Mouse (Mus musculus) CH12.LX (cell line): ENCODE measurements around the gene Traf5. TPM values are rescaled to one million over a fixed set of nuclear protein-coding genes. Genes with fewer than 3 reads are reported as not detected.

Experiments used
- DNase-seq: peaks from one replicate; pipeline ENCODE4 v3.0.0-alpha.2; 2013; ENCODE audit errors: extremely low read depth
- H3K27ac ChIP-seq: 2 replicates; pipeline ENCODE4 v1.5.1; 2012; ENCODE audit warnings: low read depth, mild to moderate bottlenecking, control low read depth, moderate library complexity; ENCODE audit not compliant: insufficient read depth
- H3K27me3 ChIP-seq: replicated peaks from 2 replicates; pipeline ENCODE3; 2012; ENCODE audit warnings: inconsistent platforms
- H3K36me3 ChIP-seq, 2 experiments: replicated peaks in 1 of 2; 2 replicates each; pipeline versions ENCODE3 to v1.6.1; 2012; ENCODE audit warnings: inconsistent platforms in 1 of 2, low read length in 1 of 2, mild to moderate bottlenecking in 1 of 2, mixed read lengths in 1 of 2, moderate library complexity in 1 of 2; ENCODE audit not compliant: control insufficient read depth in 1 of 2, insufficient read depth in 1 of 2
- H3K4me1 ChIP-seq, 2 experiments: 2 replicates each; pipeline ENCODE4 v1.6.1; 2012; ENCODE audit warnings: inconsistent platforms in 1 of 2, moderate library complexity in 1 of 2; ENCODE audit not compliant: insufficient read depth in 2 of 2, control insufficient read depth in 1 of 2
- H3K4me2 ChIP-seq: 2 replicates; pipeline ENCODE4 v1.6.1; 2012; ENCODE audit warnings: low read depth, mild to moderate bottlenecking, control low read depth; ENCODE audit not compliant: poor library complexity, insufficient read depth, severe bottlenecking
- H3K4me3 ChIP-seq, 3 experiments: fragments of 150-350 bp in 1 of 3; sonication (generic) in 1 of 3; replicated peaks in 1 of 3; 2 replicates each; pipeline versions ENCODE3 to v1.5.1; 2011 to 2012; ENCODE audit warnings: low read depth in 2 of 3, low read length in 2 of 3, mild to moderate bottlenecking in 2 of 3, moderate library complexity in 2 of 3, control low read depth in 1 of 3, improper control_type of control experiment in 1 of 3, inconsistent platforms in 1 of 3, mixed read lengths in 1 of 3; ENCODE audit not compliant: poor library complexity in 1 of 3
- H3K79me2 ChIP-seq: replicated peaks from 2 replicates; pipeline ENCODE4 v1.6.1; 2012; ENCODE audit warnings: mild to moderate bottlenecking, moderate library complexity; ENCODE audit not compliant: control insufficient read depth, poor library complexity, insufficient read depth, severe bottlenecking; ENCODE audit errors: extremely low read depth
- H3K9ac ChIP-seq: 2 replicates; pipeline ENCODE4 v1.6.1; 2012; ENCODE audit warnings: low read depth, mild to moderate bottlenecking, control low read depth, moderate library complexity; ENCODE audit not compliant: insufficient read depth
- H3K9me3 ChIP-seq: replicated peaks from 2 replicates; pipeline ENCODE3; 2012; ENCODE audit warnings: low read length, inconsistent platforms, mixed read lengths
- CHD1 ChIP-seq: IDR thresholded peaks from 2 replicates; pipeline ENCODE4 v1.6.1; 2012; ENCODE audit warnings: low read depth, low read length, improper control_type of control experiment, inconsistent platforms
- CHD2 ChIP-seq: IDR thresholded peaks from 2 replicates; pipeline ENCODE4 v1.6.1; 2011; ENCODE audit warnings: low read length, improper control_type of control experiment
- E2F4 ChIP-seq: IDR thresholded peaks from 2 replicates; pipeline ENCODE4 v1.6.1; 2011; ENCODE audit warnings: low read depth, low read length, improper control_type of control experiment; ENCODE audit not compliant: insufficient replicate concordance
- EP300 ChIP-seq: IDR thresholded peaks from 2 replicates; pipeline ENCODE4 v1.6.1; 2011; ENCODE audit warnings: low read length, improper control_type of control experiment
- HCFC1 ChIP-seq: IDR thresholded peaks from 2 replicates; pipeline ENCODE4 v1.6.1; 2012; ENCODE audit warnings: low read depth, mild to moderate bottlenecking, inconsistent platforms, low read length, improper control_type of control experiment
- JUND ChIP-seq: conservative IDR thresholded peaks from 2 replicates; pipeline ENCODE4 v1.6.1; 2011; ENCODE audit warnings: low read depth, low read length, improper control_type of control experiment
- MAX ChIP-seq: IDR thresholded peaks from 2 replicates; pipeline ENCODE4 v1.6.1; 2011; ENCODE audit warnings: low read length, improper control_type of control experiment
- MAZ ChIP-seq: IDR thresholded peaks from 2 replicates; pipeline ENCODE4 v1.6.1; 2012; ENCODE audit warnings: low read depth, mild to moderate bottlenecking, inconsistent platforms, low read length, improper control_type of control experiment, moderate library complexity
- MEF2A ChIP-seq: IDR thresholded peaks from 2 replicates; pipeline ENCODE4 v1.6.1; 2014; ENCODE audit warnings: low read depth, mild to moderate bottlenecking, inconsistent platforms, low read length, improper control_type of control experiment, borderline replicate concordance
- MYC ChIP-seq: IDR thresholded peaks from 2 replicates; pipeline ENCODE4 v1.6.1; 2011; ENCODE audit warnings: low read depth, mild to moderate bottlenecking, improper control_type of control experiment, low read length
- NELFE ChIP-seq: IDR thresholded peaks from 2 replicates; pipeline ENCODE4 v1.6.1; 2011; ENCODE audit warnings: low read depth, low read length, improper control_type of control experiment
- TBP ChIP-seq: conservative IDR thresholded peaks from 2 replicates; pipeline ENCODE4 v1.6.1; 2011; ENCODE audit warnings: low read depth, low read length, improper control_type of control experiment
- UBTF ChIP-seq: IDR thresholded peaks from 2 replicates; pipeline ENCODE4 v1.6.1; 2012; ENCODE audit warnings: low read depth, mild to moderate bottlenecking, inconsistent platforms, low read length, improper control_type of control experiment, moderate library complexity
- USF2 ChIP-seq: conservative IDR thresholded peaks from 2 replicates; pipeline ENCODE4 v1.6.1; 2011; ENCODE audit warnings: low read depth, low read length, improper control_type of control experiment
- ZKSCAN1 ChIP-seq: IDR thresholded peaks from 2 replicates; pipeline ENCODE4 v1.6.1; 2012; ENCODE audit warnings: low read depth, inconsistent platforms, low read length, improper control_type of control experiment, borderline replicate concordance
- ZNF384 ChIP-seq: IDR thresholded peaks from 2 replicates; pipeline ENCODE4 v1.6.1; 2012; ENCODE audit warnings: low read depth, low read length, improper control_type of control experiment, inconsistent platforms
- dilution Hi-C: fragments of 300-500 bp; cut with MboI; formaldehyde crosslinking; loops from 2 replicates; pipeline ENCODE4 v1.14.3; 2020; ENCODE audit warnings: low sequenced_read_pairs; ENCODE audit not compliant: extremely low pct_unique_long_range_greater_than_20kb, extremely low pct_ligation_motif_present
- in situ Hi-C: fragments of 300-500 bp; cut with MboI; formaldehyde crosslinking; loops from 3 replicates; pipeline ENCODE4 v1.14.3; 2019; ENCODE audit warnings: low sequenced_read_pairs, low pct_ligation_motif_present, low pct_unique_long_range_greater_than_20kb, mixed read lengths
- polyA plus RNA-seq: library from polyadenylated mRNA; unstranded; fragments of >175 nt; gene quantifications from 2 replicates; pipeline ENCODE4 v1.2.1, GENCODE M21; 2012; ENCODE audit warnings: low read depth; ENCODE audit not compliant: insufficient read length
- total RNA-seq, 2 experiments: library from RNA; depleted of rRNA; stranded (reverse); fragments of 300-350 nt in 1 of 2; fragments of >200 nt in 1 of 2; gene quantifications; 2 replicates each; pipeline ENCODE4 v1.2.3; 2012 to 2014

Gene Traf5
- total and polyA plus RNA-seq, 3 experiments: 21.3 to 38.7 (median 32.3) TPM

GRCm38 (mm10) chr1:192090689-192091567 is 1.4 kb downstream of the Traf5 start (continued):
- no peak for TF ChIP-seq TBP
- peak; percentile 69 for TF ChIP-seq EP300
- no peak for TF ChIP-seq ZKSCAN1
- TF ChIP-seq MAX: peak; percentile 66
- TF ChIP-seq ZNF384: no peak
- TF ChIP-seq MYC: 0 out of 2 replicates have a peak, but pooled peaks have one; percentile 71
- no peak for TF ChIP-seq NELFE
- TF ChIP-seq MEF2A: 0 out of 2 replicates have a peak, but pooled peaks have one; percentile 35
- TF ChIP-seq JUND: no peak
- TF ChIP-seq MAZ: no peak
- TF ChIP-seq CHD1: no peak
- peak; percentile 31; the same call in 1 of the 2 replicates for TF ChIP-seq CHD2
- TF ChIP-seq HCFC1: no peak; the same call in 1 of the 2 replicates
- TF ChIP-seq USF2: no peak
- TF ChIP-seq E2F4: no peak

GRCm38 (mm10) chr1:192090281-192090680 is 2.1 kb downstream of the Traf5 start:
- H3K9ac ChIP-seq: peak overlapping the region; percentile 15; the same call in 1 of the 2 replicates
- in situ Hi-C loops: no loop called here
- H3K4me3 ChIP-seq: peak overlapping the region; percentile 4 to 78 (median 77)
- peaks cover 4% of the 10 kb centered on the region for H3K79me2 ChIP-seq
- peak overlapping the region; percentile 34; the same call in 1 of the 2 replicates for H3K27ac ChIP-seq
- peak overlapping the region; percentile 99 for H3K4me2 ChIP-seq
- no peaks in the 10 kb centered on the region for H3K27me3 ChIP-seq
- H3K4me1 ChIP-seq: peaks cover 32 to 53% of the 10 kb centered on the region in 2 experiments
- peaks cover 0 to 18% of the 10 kb centered on the region in 2 experiments for H3K36me3 ChIP-seq
- TF ChIP-seq UBTF (0 out of 2 replicates have a peak, but pooled peaks have one; percentile 2), E2F4 (no peak)
- H3K9me3 ChIP-seq: no peaks in the 10 kb centered on the region
- DNase-seq: no peak
- dilution Hi-C loops: no loop called here
